Mouse (Mus musculus) embryonic fibroblast, embryonic 13.5 days (primary cell): ENCODE results near the gene Acot7. TPM values are rescaled to one million over a fixed set of nuclear protein-coding genes. Genes with fewer than 3 reads are reported as not detected.

Experiments
- H3K27ac ChIP-seq: 2 replicates; pipeline ENCODE4 v1.5.1; 2012; ENCODE audit warnings: low read length, control low read depth, inconsistent platforms; ENCODE audit not compliant: insufficient read depth
- H3K4me1 ChIP-seq: 2 replicates; pipeline ENCODE4 v1.6.1; 2011; ENCODE audit warnings: low read length; ENCODE audit not compliant: control insufficient read depth, insufficient read depth
- H3K4me3 ChIP-seq: 2 replicates; pipeline ENCODE4 v1.5.1; 2011; ENCODE audit warnings: mild to moderate bottlenecking, control low read depth, low read length; ENCODE audit not compliant: insufficient read depth
- CTCF ChIP-seq: IDR thresholded peaks from 2 replicates; pipeline ENCODE4 v1.5.1; 2011; ENCODE audit warnings: mild to moderate bottlenecking, control low read depth, low read length, moderate library complexity, borderline replicate concordance; ENCODE audit not compliant: insufficient read depth
- POLR2A ChIP-seq: IDR thresholded peaks from 2 replicates; pipeline ENCODE4 v1.6.1; 2011; ENCODE audit warnings: low read depth, mild to moderate bottlenecking, control low read depth, low read length, moderate library complexity
- polyA plus RNA-seq: library from polyadenylated mRNA; stranded (reverse); fragments of >200 nt; gene quantifications from 2 replicates; pipeline ENCODE4 v1.2.4, GENCODE M21; 2011; ENCODE audit warnings: low read depth; ENCODE audit not compliant: missing spikeins, insufficient read length

The Acot7 gene
- polyA plus RNA-seq, 1 experiment: 79.9 TPM

DNA sequence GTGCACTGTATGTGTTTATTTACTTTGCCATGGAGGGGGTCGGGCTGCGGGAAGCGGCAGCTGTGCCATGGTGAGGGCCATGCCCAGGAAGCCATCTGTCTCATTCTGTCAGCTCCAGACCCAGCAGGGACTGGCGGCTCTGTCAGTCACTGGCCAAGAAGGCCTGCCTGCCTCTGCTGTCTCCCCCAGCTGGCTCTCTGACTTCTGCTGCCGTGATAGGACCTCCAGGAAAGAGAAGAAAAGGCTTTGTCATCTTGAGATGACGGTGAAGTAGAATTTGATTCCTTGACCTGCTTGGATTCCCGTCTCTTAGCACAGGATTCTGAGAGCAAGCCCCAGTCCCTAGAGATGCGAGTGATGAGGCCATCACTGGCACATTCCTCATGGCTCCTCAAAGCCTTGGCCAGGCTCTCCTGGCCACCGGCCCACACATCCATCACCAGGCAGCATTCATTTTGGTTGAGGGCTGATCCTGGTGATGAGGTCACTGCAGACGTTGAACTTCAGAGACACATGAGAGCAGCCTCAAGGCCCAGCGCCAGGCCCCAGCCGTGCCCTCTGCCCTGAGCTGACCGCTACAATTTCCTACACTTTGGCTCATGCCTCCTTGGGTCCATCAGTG is 89.9 kb downstream of the Acot7 start:
- Histone ChIP-seq H3K27ac (no peak overlapping the region), H3K4me1 (peaks cover 17% of the 10 kb centered on the region), H3K4me3 (no peak overlapping the region)
- TF ChIP-seq CTCF: no peak
- no peak for TF ChIP-seq POLR2A

DNA sequence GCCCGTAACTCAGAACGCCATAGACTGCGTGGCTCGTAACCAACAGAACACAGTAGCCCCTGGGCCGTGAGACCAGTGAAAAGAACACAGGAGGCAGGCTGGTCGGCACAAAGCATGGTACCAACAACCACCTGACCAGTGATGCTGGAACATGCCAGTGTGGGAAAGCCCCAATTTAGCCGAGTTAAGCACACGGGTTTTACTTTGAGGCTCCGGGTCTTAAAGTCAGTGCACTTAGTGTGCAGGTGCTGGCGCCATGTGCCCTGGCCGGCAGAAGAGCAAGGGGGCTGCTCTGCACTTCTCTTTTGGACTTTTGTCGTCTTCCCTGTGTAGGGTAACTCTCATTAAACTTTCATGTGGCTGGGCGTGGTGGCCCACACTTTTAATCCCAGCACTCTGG is 92.0 kb downstream of the Acot7 start:
- H3K27ac ChIP-seq: no peak overlapping the region
- no peak overlapping the region for H3K4me3 ChIP-seq
- H3K4me1 ChIP-seq: peaks cover 17% of the 10 kb centered on the region
- TF ChIP-seq POLR2A: no peak
- no peak for TF ChIP-seq CTCF

DNA sequence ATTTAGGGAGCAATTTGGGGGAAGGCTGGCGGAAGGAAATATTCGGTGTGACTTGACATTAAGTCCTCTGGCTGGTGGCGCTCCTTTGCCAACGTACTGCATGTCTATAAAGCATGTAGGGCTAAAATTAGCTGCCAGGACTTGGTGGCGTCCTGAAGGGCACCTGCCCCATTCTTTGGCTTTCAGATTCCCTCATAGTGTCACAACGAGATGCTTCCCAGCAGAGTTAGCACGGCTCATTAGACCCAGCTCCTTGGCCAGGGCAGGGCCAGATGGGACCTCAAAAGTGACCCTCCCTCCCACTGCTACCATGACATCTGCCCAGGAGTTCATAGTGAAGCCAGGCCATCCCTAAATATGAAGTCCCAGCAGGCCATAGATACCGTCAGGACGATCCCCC is 92.7 kb downstream of the Acot7 start:
- peaks cover 17% of the 10 kb centered on the region for H3K4me1 ChIP-seq
- no peak for TF ChIP-seq CTCF
- TF ChIP-seq POLR2A: no peak
- H3K4me3 ChIP-seq: no peak overlapping the region
- H3K27ac ChIP-seq: no peak overlapping the region

DNA sequence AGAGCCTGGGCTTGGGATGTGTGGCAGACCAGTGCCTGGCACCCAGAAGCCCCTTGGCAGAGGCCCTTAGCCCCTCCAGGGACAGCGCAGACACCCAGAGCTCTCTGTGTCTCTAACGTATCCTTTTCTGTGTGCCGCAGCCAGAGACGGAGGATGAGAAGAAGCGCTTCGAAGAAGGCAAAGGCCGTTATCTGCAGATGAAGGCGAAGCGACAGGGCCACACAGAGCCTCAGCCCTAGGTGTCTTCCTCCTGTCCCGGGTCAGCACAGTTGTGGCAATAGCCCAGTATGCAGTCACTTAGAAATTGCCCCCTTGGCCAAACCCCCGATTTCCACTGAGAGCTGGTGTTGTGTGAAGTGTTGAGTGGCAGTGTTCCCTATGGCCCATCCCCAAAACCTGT is 93.4 kb downstream of the Acot7 start:
- no peak for TF ChIP-seq CTCF
- TF ChIP-seq POLR2A: no peak
- peaks cover 17% of the 10 kb centered on the region for H3K4me1 ChIP-seq
- no peak overlapping the region for H3K27ac ChIP-seq
- H3K4me3 ChIP-seq: no peak overlapping the region

DNA sequence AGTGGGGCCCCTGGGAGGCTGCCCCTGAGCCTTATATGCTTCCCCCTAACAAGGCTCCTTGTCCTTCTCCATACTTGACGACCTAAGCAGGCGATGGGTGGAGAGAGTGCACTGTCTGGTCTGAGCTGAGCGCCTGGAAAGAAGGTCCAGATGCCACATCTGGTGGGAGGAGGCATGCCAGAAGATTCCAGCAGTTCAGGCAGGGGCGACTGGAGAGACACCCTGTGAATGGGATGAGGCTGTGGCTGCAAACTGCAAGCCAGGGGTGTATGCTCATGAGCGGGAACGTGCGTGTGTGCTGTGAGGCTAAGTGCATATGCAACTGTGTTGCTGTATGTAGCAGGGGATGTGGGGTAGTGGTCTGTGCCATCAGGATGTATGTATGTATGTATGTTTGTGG is 94.1 kb downstream of the Acot7 start:
- Histone ChIP-seq H3K4me3 (no peak overlapping the region), H3K4me1 (peaks cover 17% of the 10 kb centered on the region), H3K27ac (peak overlapping the region; percentile 92)
- no peak for TF ChIP-seq POLR2A
- no peak for TF ChIP-seq CTCF

DNA sequence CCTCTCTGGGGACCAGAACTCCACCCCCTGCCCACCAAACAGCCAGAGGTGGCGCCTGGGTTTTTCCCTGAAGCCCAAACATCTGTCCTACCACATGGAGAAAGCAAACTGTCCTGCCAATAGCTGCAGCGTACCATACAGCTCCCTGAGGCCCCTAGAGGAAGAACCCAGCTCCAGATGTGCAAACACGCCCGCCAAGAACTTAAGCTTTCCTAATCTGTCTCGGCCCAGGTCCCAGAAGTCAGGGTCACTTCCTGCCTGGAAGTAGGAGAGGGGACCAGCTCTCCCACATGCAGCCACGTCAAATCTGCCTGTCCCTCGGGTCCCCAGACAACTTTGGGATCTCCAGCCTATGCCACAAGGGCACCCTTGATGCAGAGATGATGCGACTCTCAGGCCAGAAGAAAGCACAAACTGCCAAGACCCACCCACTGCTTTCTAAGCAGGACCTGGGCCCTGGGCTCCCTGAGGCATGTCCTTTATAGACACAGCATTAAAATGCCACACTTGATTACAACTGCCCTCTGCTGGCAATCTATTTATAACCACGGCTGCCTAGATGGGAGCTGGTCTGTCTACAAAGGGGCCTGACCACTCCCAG is 94.6 kb downstream of the Acot7 start:
- Histone ChIP-seq H3K4me1 (peaks cover 15% of the 10 kb centered on the region), H3K4me3 (no peak overlapping the region), H3K27ac (peak overlapping the region; percentile 92)
- no peak for TF ChIP-seq POLR2A
- no peak for TF ChIP-seq CTCF

DNA sequence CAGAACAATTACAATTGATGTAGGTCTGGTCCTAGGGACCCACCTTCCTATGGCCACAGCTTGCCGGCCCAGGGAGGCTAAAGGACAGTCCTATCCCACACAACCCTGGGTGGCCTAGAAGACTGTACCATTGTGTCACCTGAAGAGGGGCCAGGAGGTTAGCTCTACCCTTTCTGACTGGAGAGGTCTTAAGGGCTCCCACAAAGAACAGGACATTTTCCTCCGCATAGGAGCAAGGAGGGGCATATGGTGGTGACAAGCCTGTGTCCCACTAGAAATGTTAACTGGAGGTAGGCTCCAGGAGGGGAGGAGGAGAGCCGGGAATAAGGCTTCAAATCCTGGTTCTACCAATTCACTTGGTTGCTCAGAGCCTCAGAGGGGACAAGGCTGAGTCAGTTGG is 95.3 kb downstream of the Acot7 start:
- Histone ChIP-seq H3K27ac (peak overlapping the region; percentile 92), H3K4me3 (no peak overlapping the region), H3K4me1 (peaks cover 13% of the 10 kb centered on the region)
- TF ChIP-seq CTCF (no peak), POLR2A (no peak)

DNA sequence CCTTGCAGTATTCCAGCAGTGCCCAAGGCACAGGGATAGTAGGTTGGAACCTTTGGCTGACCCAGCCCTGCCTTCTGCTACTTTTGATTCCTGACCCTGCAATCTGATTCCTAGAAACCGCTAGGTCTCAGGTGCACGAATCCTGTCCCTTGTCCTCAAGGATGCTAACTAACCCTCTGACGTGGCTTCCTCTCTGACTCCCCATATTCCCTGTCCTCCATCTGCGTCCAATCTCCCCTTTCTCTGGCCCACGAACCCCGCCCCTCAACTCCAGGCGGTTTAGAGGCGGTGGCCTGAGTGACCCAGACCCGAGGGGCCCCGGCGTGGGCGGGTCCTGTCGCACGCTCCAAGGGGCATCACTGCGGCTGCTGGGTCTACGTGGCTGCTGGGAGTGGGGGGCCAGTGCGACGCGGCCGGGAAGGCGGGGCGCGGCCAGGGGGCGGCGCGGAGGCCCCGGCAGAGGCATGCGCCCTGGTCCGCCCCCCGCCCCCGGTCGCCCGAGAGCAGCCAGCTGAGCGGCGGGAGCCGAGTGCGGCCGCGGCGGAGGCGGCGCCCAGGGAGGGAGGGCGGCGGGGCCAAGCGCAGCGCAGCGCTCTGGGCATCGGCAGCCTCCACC is 95.8 kb downstream of the Acot7 start, which contains the start of gene Gpr153:
Gene Gpr153, plus strand, starts transcription at position 612 of the 616 bp plus-strand sequence.
- peaks cover 13% of the 10 kb centered on the region for H3K4me1 ChIP-seq
- peak within 1 kb of the TSS; percentile 92 for H3K27ac ChIP-seq
- peak within 1 kb of the TSS; percentile 75 for H3K4me3 ChIP-seq
- peak; percentile 56 for TF ChIP-seq POLR2A
- TF ChIP-seq CTCF: no peak

DNA sequence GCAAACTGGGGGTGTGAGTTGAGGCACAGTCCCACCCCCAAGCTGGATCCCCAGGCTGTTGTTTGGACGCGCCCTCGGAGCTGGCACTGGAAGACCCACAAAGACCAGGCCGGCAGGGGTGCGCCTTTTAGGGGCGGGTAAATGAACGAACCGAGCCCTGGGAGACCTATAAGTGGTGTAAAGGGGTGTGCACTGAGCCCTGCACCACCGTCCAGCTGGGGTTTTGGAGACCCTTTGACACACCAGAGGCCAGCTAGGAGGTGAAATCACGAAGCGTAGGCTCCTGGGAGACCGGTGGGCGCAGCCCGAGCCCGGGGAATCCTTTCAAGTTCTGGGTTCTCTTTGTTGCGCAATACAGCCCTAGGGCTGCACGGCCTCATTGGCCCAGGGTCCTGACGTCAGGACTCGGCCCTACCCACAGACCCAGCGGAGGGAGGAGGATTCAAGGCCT is 96.8 kb downstream of the Acot7 start:
- TF ChIP-seq POLR2A: peak; percentile 70; the same call in 1 of the 2 replicates
- TF ChIP-seq CTCF: no peak
- Histone ChIP-seq H3K4me3 (peak overlapping the region; percentile 75), H3K27ac (peak overlapping the region; percentile 92), H3K4me1 (peaks cover 13% of the 10 kb centered on the region)
